Mouse (Mus musculus) midbrain, embryonic 10.5 days (tissue): ENCODE data around the gene Kif26a. TPM values are rescaled to one million over a fixed set of nuclear protein-coding genes. Genes with fewer than 3 reads are reported as not detected.

Experiments used
- DNase-seq: peaks from one replicate; pipeline ENCODE4 v3.0.0-alpha.2; 2017; ENCODE audit warnings: low spot score
- H3K27ac ChIP-seq: fragments of 300-500 bp; sonication (generic); replicated peaks from 2 replicates; pipeline ENCODE4 v1.5.1; 2016; ENCODE audit warnings: mild to moderate bottlenecking
- H3K27me3 ChIP-seq: fragments of 300-500 bp; sonication (generic); 2 replicates; pipeline ENCODE4 v1.6.1; 2016; ENCODE audit warnings: low read depth, mild to moderate bottlenecking; ENCODE audit not compliant: poor library complexity, severe bottlenecking
- H3K36me3 ChIP-seq: fragments of 300-500 bp; sonication (generic); 2 replicates; pipeline ENCODE4 v1.6.1; 2016; ENCODE audit warnings: mild to moderate bottlenecking, moderate library complexity
- H3K4me1 ChIP-seq: fragments of 300-500 bp; sonication (generic); 2 replicates; pipeline ENCODE4 v1.6.1; 2016
- H3K4me3 ChIP-seq: fragments of 300-500 bp; sonication (generic); 2 replicates; pipeline ENCODE4 v1.5.1; 2016; ENCODE audit warnings: mild to moderate bottlenecking, moderate library complexity
- H3K9me3 ChIP-seq: fragments of 300-500 bp; sonication (generic); replicated peaks from 2 replicates; pipeline ENCODE4 v1.6.1; 2016; ENCODE audit warnings: mild to moderate bottlenecking
- WGBS: fragments of 180-500 bp; shearing (Covaris S2); methylation state at CpG from one replicate; pipeline ENCODE4 v1.1.7; 2016; 5-methylcytosine and 5-hydroxymethylcytosine counted together
- polyA plus RNA-seq: library from polyadenylated mRNA; unstranded; fragments of >200 nt; fragmentation: Nextera tagmentation; extraction: Ambion mirVana; gene quantifications from 2 replicates; pipeline ENCODE4 v1.2.1, GENCODE M21; 2016

The Kif26a gene
- polyA plus RNA-seq, 1 experiment from 2014 or later = 3.3 TPM

DNA sequence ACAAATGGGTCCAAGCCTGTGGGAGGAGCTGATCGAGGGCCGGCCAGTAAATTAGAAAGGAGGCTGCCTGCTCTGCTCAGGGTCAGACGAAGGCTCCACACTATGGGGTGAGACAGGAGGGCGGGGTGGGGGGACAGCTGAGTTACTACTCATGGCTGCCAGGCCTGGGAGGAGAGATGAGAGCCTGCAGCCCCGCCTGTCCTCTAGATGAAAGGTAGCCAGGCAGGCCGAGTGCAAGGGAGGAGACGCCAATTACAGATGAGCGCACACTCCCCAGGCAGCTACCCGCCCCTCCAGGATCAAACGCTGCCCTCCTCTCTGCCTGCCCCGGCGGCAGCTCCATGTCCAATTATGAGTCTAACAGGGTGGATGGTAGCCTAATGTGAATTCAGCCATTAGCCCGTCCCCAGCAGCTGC is 68.4 kb downstream of the Kif26a start:
- DNase-seq = peak; percentile 23
- Histone ChIP-seq H3K4me3 (no peak overlapping the region), H3K27ac (peak overlapping the region; percentile 59), H3K36me3 (no peaks in the 10 kb centered on the region), H3K27me3 (peaks cover 88% of the 10 kb centered on the region), H3K9me3 (no peaks in the 10 kb centered on the region), H3K4me1 (peaks cover 58% of the 10 kb centered on the region)
- WGBS = 28% methylated on average over 13 of the region's 13 CpGs

DNA sequence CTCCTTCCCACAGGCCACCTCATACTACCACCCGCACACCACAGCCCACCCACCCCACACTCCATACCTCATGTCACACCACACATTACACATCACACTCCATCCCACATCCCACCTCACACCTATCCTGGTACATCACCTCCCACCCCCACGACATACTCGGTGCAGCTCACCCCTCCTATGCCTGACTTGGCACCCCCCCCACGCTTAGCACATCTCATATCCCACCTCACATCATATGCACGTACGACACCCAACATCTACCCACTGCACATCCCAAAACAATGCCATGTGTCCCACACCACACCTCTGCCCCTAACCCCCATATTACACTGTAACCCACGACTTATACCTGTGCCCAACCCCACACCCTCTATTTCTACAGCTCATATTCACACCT is 69.5 kb downstream of the Kif26a start:
- H3K4me1 ChIP-seq = peaks cover 52% of the 10 kb centered on the region
- no peaks in the 10 kb centered on the region for H3K9me3 ChIP-seq
- H3K27ac ChIP-seq = no peak overlapping the region
- 89% methylated on average over 7 of the region's 7 CpGs for WGBS
- H3K36me3 ChIP-seq = no peaks in the 10 kb centered on the region
- peaks cover 78% of the 10 kb centered on the region for H3K27me3 ChIP-seq
- no peak overlapping the region for H3K4me3 ChIP-seq
- no peak for DNase-seq

DNA sequence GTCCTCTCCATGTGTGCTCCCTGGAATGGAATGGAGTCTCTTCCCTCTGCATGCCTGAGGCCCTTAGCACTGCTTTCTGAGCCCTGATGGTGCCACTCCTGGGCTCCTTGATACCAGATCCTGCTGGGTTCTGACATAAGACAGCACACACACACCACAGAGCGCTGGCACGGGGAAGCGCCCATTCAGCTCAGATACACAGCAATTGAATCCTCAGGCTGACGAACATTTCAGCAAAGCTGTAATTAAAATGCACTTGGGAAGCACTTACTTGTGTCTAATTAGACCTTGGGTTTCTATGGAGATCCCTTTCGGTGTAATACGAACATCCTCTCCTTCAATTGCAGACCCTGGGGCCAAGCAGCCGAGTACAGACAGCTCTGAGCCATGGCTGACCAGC is 71.0 kb downstream of the Kif26a start:
- H3K9me3 ChIP-seq = no peaks in the 10 kb centered on the region
- no peak overlapping the region for H3K4me3 ChIP-seq
- no peak for DNase-seq
- no peaks in the 10 kb centered on the region for H3K36me3 ChIP-seq
- peaks cover 68% of the 10 kb centered on the region for H3K27me3 ChIP-seq
- H3K4me1 ChIP-seq = peaks cover 63% of the 10 kb centered on the region
- 75% methylated on average over 7 of the region's 7 CpGs for WGBS
- peak overlapping the region; percentile 71 for H3K27ac ChIP-seq

DNA sequence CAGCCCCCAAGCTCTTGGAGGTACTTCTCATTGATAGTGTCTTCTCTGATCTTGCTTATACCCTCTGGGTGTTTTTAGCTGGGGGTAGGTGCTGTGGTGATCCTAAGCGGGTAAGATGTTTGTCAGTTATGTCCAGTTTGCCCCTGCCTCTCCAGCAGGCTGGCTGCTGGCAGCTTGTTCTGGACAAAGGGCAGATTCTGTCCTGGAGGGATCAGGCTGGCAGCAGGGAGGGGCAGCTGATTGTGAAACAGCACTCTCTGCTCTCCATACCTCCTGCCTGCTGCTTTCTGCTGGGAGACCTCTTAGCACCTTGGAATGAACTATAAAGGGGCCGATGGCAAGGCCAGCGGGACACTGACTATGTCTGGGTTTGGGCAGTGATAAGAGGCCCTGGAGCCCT is 71.7 kb downstream of the Kif26a start:
- Histone ChIP-seq H3K9me3 (no peaks in the 10 kb centered on the region), H3K27ac (peak overlapping the region; percentile 71), H3K4me1 (peaks cover 70% of the 10 kb centered on the region), H3K36me3 (no peaks in the 10 kb centered on the region), H3K4me3 (no peak overlapping the region), H3K27me3 (peaks cover 63% of the 10 kb centered on the region)
- no peak for DNase-seq
- WGBS = 76% methylated on average over 3 of the region's 3 CpGs

DNA sequence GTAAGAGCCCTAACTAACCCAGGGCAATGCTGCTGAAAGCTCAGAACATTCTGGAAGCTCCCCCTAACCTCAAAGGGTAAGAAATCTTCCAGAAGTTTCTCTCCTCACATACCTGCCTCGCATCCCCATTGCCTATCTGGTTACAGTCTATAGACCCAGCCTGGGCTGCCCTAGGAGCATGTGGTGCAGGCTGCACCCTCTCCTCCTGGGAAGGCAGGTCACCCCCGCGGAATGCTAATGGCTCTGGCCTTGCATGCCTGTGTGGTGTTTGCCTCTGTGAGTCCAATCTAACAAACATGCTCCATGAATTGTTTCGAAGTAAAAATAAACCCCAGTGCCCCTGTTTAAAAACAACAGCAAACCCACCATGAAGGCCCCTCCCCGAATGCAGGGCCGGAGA is 75.3 kb downstream of the Kif26a start:
- H3K4me1 ChIP-seq = peaks cover 82% of the 10 kb centered on the region
- peak overlapping the region; percentile 16; the same call in 1 of the 2 replicates for H3K4me3 ChIP-seq
- no peaks in the 10 kb centered on the region for H3K36me3 ChIP-seq
- DNase-seq = peak; percentile 27
- H3K27ac ChIP-seq = peak overlapping the region; percentile 85
- H3K27me3 ChIP-seq = peaks cover 46% of the 10 kb centered on the region
- H3K9me3 ChIP-seq = no peaks in the 10 kb centered on the region
- 64% methylated on average over 6 of the region's 6 CpGs for WGBS

DNA sequence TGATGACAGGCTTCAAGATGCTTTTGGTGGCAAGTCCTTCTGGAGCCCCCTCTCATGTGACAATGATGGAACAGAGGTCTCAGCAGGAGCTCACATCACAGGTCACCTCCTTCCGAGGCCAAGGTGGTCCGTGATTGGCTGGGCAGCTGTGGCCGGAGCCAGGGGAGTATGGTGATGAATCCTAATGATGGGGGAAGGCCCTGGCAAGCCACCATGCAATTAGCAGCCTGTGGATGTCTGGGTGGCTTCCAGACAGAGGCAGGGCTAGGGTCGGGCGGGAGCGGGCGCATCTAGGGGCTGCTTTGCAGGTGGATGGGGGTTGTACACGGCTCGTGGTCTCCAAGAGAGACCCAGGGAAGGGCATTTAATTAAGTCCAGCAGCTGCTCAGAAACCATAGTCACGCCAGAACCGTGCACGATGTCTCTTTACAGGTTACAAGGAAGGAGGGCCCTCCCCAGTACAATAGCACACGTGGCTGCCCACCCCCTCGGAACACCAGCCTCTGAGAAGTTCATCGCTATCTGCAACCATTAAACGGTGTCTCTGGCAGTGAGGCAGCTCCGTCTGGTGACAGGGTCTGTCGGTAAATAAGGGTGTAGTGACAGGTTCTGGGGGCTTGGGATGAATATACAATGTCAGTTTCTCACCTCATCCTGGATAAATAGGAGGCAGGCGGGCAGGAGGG is 75.9 kb downstream of the Kif26a start:
- peak overlapping the region; percentile 85 for H3K27ac ChIP-seq
- H3K4me3 ChIP-seq = peak overlapping the region; percentile 16; the same call in 1 of the 2 replicates
- H3K9me3 ChIP-seq = no peaks in the 10 kb centered on the region
- no peaks in the 10 kb centered on the region for H3K36me3 ChIP-seq
- peaks cover 40% of the 10 kb centered on the region for H3K27me3 ChIP-seq
- 46% methylated on average over 19 of the region's 19 CpGs for WGBS
- peaks cover 78% of the 10 kb centered on the region for H3K4me1 ChIP-seq
- DNase-seq = peak; percentile 77

DNA sequence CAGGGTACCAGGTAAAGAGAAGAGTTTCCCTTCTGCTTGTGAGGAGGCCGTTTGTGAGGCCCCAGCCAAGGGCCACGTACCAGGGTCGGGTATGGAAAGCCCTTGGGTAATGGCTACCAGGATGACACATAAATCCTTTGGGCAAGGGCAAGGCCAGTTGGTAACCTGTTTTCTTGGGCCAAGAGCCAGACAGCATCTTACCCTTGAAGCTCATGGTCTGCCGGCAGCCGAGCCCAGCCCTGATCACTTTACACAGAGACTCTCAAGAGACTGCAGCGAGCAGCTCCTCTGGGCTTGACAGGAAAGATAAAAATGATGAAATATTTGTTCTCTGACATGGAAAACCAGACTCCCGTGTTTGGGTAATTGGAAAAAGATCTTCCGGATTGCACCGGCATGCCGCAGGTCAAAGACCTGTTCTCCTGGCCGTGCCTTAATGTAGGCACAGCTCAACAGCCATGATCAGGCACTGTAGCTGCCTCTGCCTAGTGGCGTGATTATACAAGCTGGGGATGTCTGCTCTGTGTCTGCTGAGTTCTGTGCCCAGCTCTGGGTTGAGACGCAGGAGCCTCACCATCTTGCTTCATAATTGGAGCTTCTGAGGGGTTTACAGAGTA is 77.8 kb downstream of the Kif26a start:
- no peak overlapping the region for H3K4me3 ChIP-seq
- H3K27ac ChIP-seq = peak overlapping the region; percentile 85; the same call in 1 of the 2 replicates
- H3K4me1 ChIP-seq = peaks cover 71% of the 10 kb centered on the region
- no peaks in the 10 kb centered on the region for H3K36me3 ChIP-seq
- 88% methylated on average over 13 of the region's 13 CpGs for WGBS
- DNase-seq = no peak
- H3K9me3 ChIP-seq = no peaks in the 10 kb centered on the region
- H3K27me3 ChIP-seq = peaks cover 22% of the 10 kb centered on the region

DNA sequence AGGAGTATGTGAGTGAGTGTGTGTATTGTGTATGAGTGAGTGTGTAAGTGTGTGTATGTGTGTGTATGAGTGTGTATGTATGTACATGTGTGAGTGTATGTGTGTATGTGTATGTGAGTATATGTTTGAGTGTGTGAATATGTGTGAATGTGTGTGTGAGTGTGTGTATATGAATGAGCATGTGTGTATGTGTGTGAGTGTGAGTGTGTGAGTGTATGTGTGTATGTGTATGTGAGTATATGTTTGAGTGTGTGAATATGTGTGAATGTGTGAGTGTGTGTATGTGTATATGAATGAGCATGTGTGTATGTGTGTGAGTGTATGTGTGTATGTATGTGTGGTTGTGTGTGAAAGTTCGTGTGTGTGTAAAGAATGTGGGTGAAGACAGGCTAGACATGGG is 80.2 kb downstream of the Kif26a start:
- no peaks in the 10 kb centered on the region for H3K36me3 ChIP-seq
- H3K27me3 ChIP-seq = peaks cover 31% of the 10 kb centered on the region
- 72% methylated on average over 1 of the region's 1 CpGs for WGBS
- no peak overlapping the region for H3K27ac ChIP-seq
- H3K9me3 ChIP-seq = no peaks in the 10 kb centered on the region
- peaks cover 79% of the 10 kb centered on the region for H3K4me1 ChIP-seq
- no peak overlapping the region for H3K4me3 ChIP-seq
- DNase-seq = no peak

DNA sequence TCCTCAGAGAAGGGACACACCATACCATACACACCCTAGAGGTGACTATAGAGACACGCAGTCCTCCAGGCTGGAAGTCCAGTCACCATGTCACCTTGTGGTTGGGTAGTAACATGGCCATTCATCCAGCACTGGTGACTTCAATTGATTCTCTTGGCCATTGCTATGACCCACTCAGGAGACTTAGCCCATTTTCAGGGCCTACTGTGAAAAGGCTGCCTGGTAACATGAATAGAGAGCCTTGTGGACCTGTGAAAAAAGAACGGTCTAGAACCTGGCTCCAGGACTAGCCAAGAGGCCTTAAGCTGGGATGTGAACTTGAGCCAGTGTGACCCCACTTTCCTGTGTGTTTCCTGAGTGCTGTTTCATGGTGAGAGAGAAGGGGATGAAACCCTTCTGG is 80.6 kb downstream of the Kif26a start:
- H3K4me3 ChIP-seq = no peak overlapping the region
- no peaks in the 10 kb centered on the region for H3K36me3 ChIP-seq
- H3K9me3 ChIP-seq = no peaks in the 10 kb centered on the region
- H3K27ac ChIP-seq = no peak overlapping the region
- H3K27me3 ChIP-seq = peaks cover 33% of the 10 kb centered on the region
- DNase-seq = no peak
- WGBS = 94% methylated on average over 2 of the region's 2 CpGs
- H3K4me1 ChIP-seq = peaks cover 79% of the 10 kb centered on the region

DNA sequence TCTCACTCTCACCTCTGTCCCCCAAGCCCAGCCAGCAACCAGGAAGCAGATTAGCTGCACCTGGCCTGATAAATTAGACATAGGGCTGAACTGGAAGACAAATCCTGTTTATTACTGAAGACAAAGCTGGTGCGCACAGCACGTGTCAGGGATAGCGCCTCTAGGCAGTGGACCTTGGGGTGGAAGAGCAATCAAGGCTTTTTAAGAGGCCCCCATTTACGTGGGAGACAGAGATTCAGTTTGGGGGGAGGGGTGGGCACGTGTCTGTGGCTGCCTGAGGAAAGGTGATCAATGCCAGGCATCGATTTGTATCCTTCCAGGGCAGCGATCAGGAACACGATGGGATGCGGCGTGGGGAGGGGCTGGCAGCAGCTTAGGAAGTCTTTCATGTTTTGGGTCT is 83.1 kb downstream of the Kif26a start:
- peak overlapping the region; percentile 72 for H3K27ac ChIP-seq

DNA sequence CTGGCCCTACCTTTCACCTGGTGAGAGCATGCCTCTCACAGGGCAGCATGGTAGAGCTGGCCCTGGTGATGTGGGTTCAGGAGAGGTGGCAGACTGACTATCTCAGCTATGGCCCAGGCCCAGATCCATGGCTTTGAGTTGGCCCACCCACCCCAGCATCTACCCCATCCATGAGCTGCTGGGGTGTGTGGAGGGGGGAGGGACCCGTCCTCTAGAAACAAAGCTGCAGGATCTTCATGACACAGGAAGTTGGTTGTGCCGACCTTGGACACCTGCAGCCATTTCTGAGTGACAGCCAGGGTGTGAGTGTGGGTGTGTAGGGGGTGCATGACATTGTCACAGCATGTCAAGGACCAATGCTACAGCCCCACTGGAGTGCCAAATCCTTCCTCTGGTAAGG is 84.2 kb downstream of the Kif26a start:
- peaks cover 31% of the 10 kb centered on the region for H3K27me3 ChIP-seq
- peak overlapping the region; percentile 24; the same call in 1 of the 2 replicates for H3K27ac ChIP-seq
- WGBS = 77% methylated on average over 2 of the region's 2 CpGs
- DNase-seq = no peak
- no peaks in the 10 kb centered on the region for H3K9me3 ChIP-seq
- no peaks in the 10 kb centered on the region for H3K36me3 ChIP-seq
- no peak overlapping the region for H3K4me3 ChIP-seq
- H3K4me1 ChIP-seq = peaks cover 75% of the 10 kb centered on the region

More for the DNA sequence above, 83.1 kb downstream of the Kif26a start:
- Histone ChIP-seq H3K4me1 (peaks cover 79% of the 10 kb centered on the region), H3K9me3 (no peaks in the 10 kb centered on the region), H3K27me3 (peaks cover 26% of the 10 kb centered on the region), H3K4me3 (no peak overlapping the region), H3K36me3 (no peaks in the 10 kb centered on the region)
- 67% methylated on average over 10 of the region's 10 CpGs for WGBS
- DNase-seq = peak; percentile 27
